Mouse (Mus musculus) kidney, embryonic 14.5 days (tissue): ENCODE data around the gene Tsfm. TPM values are rescaled to one million over a fixed set of nuclear protein-coding genes. Genes with fewer than 3 reads are reported as not detected.

Experiments used
- ATAC-seq: fragments of 200-750 bp; cut with Nextera tagmentation; 2 replicates; pipeline ENCODE4 v1.8.0; 2017; ENCODE audit warnings: moderate number of reproducible peaks, mild to moderate bottlenecking, moderate TSS enrichment, moderate library complexity; ENCODE audit not compliant: low FRiP score, low TSS enrichment
- H3K27ac ChIP-seq: fragments of 300-500 bp; sonication (generic); 2 replicates; pipeline ENCODE4 v1.5.1; 2014; ENCODE audit warnings: low read depth, mild to moderate bottlenecking, low read length, moderate library complexity, mixed read lengths
- H3K27me3 ChIP-seq: fragments of 300-500 bp; sonication (generic); 2 replicates; pipeline ENCODE4 v1.6.1; 2014; ENCODE audit warnings: mild to moderate bottlenecking, low read length; ENCODE audit not compliant: control insufficient read depth, insufficient read depth
- H3K36me3 ChIP-seq: fragments of 300-500 bp; sonication (generic); 2 replicates; pipeline ENCODE4 v1.6.1; 2014; ENCODE audit warnings: low read length, mixed read lengths; ENCODE audit not compliant: control insufficient read depth, insufficient read depth
- H3K4me1 ChIP-seq: fragments of 300-500 bp; sonication (generic); 2 replicates; pipeline ENCODE4 v1.6.1; 2014; ENCODE audit warnings: low read length, mixed read lengths; ENCODE audit not compliant: control insufficient read depth, insufficient read depth
- H3K4me2 ChIP-seq: fragments of 300-500 bp; sonication (generic); replicated peaks from 2 replicates; pipeline ENCODE4 v1.6.1; 2014; ENCODE audit warnings: low read depth, mild to moderate bottlenecking, low read length
- H3K4me3 ChIP-seq: fragments of 300-500 bp; sonication (generic); 2 replicates; pipeline ENCODE4 v1.5.1; 2014; ENCODE audit warnings: mild to moderate bottlenecking, low read length
- H3K9ac ChIP-seq: fragments of 300-500 bp; sonication (generic); 2 replicates; pipeline ENCODE4 v1.6.1; 2014; ENCODE audit warnings: low read depth, mild to moderate bottlenecking, low read length, moderate library complexity
- H3K9me3 ChIP-seq: fragments of 300-500 bp; sonication (generic); 2 replicates; pipeline ENCODE4 v1.6.1; 2016; ENCODE audit warnings: low read length; ENCODE audit not compliant: control insufficient read depth
- WGBS: fragments of 180-500 bp; shearing (Covaris S2); extraction: QIAGEN DNeasy Blood & Tissue Kit; methylation state at CpG from one replicate; pipeline ENCODE4 v1.1.7; 2014; 5-methylcytosine and 5-hydroxymethylcytosine counted together
- polyA plus RNA-seq: library from polyadenylated mRNA; unstranded; fragments of >200 nt; fragmentation: Nextera tagmentation; extraction: Ambion mirVana; gene quantifications from 2 replicates; pipeline ENCODE4 v1.2.1, GENCODE M21; 2014

Gene Tsfm
- polyA plus RNA-seq, 1 experiment from 2014 or later = 90.5 TPM

GRCm38 (mm10) chr10:126986541-126986961 is 44.1 kb downstream of the Tsfm start:
- no peak overlapping the region for H3K9ac ChIP-seq
- ATAC-seq = peak; percentile 64

DNA sequence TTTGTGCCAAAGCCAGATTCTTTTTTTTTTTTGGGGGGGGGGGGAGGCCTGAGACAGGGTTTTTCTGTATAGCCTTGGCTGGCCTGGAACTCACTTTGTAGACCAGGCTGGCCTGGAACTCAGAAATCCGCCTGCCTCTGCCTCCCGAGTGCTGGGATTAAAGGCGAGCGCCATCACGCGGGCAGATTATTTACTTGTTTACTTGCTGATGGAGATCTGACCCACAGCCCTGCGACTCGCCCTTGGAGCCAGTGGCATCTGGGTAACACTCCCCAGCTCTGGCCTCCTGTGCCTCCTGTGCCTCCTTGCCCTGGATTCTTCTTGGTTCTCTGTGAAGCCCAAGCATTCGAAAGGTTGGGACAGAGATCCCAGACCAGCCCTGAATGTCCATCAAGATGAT is 45.1 kb downstream of the Tsfm start:
- peak overlapping the region; percentile 80; the same call in 1 of the 2 replicates for H3K27ac ChIP-seq
- H3K4me2 ChIP-seq = no peak overlapping the region
- H3K4me1 ChIP-seq = peaks cover 79% of the 10 kb centered on the region
- no peak overlapping the region for H3K4me3 ChIP-seq
- no peak for ATAC-seq
- WGBS = 88% methylated on average over 9 of the region's 9 CpGs
- H3K36me3 ChIP-seq = peaks cover 8% of the 10 kb centered on the region; the same call in 1 of the 2 replicates
- H3K9me3 ChIP-seq = no peaks in the 10 kb centered on the region
- no peak overlapping the region for H3K9ac ChIP-seq
- H3K27me3 ChIP-seq = no peaks in the 10 kb centered on the region

More at GRCm38 (mm10) chr10:126986541-126986961, 44.1 kb downstream of the Tsfm start:
- H3K9me3 ChIP-seq = no peaks in the 10 kb centered on the region
- peaks cover 73% of the 10 kb centered on the region for H3K4me1 ChIP-seq
- peaks cover 15% of the 10 kb centered on the region for H3K36me3 ChIP-seq
- peak overlapping the region; percentile 80 for H3K27ac ChIP-seq
- H3K4me3 ChIP-seq = no peak overlapping the region
- H3K4me2 ChIP-seq = peak overlapping the region; percentile 26; the same call in 1 of the 2 replicates
- WGBS = 58% methylated on average over 4 of the region's 4 CpGs
- no peaks in the 10 kb centered on the region for H3K27me3 ChIP-seq

DNA sequence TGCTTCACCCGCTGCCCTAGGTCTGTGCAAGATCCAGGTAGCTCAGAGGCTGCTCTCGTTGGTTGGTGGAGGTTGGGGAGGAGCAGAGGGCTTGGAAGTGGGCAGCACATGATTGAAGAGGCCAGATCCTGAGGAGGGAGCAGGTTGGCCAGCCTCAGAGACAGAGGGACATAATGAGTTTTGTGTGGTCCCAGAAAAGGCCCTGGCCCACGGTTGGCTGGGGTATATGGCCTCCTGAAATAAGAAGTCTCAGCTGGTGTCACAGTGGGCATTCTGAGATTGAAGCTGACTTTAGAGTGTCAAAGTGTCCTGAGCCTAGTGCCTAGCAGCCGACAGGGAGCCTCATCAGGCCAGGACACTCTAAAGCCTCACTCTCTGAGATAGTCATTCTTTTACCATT is 45.5 kb downstream of the Tsfm start:
- no peaks in the 10 kb centered on the region for H3K9me3 ChIP-seq
- no peak overlapping the region for H3K9ac ChIP-seq
- H3K4me1 ChIP-seq = peaks cover 79% of the 10 kb centered on the region
- no peak overlapping the region for H3K4me2 ChIP-seq
- H3K27ac ChIP-seq = no peak overlapping the region; the same call in 1 of the 2 replicates
- H3K27me3 ChIP-seq = no peaks in the 10 kb centered on the region
- H3K4me3 ChIP-seq = no peak overlapping the region
- 79% methylated on average over 4 of the region's 4 CpGs for WGBS
- ATAC-seq = no peak
- H3K36me3 ChIP-seq = peaks cover 8% of the 10 kb centered on the region; the same call in 1 of the 2 replicates

- 41% methylated on average over 5 of the region's 5 CpGs for WGBS
Observed at GRCm38 (mm10) chr10:126984189-126985004, 46.2 kb downstream of the Tsfm start.

GRCm38 (mm10) chr10:126983193-126983725 is 47.4 kb downstream of the Tsfm start:
- 23% methylated on average over 14 of the region's 14 CpGs for WGBS
- H3K4me3 ChIP-seq = peak overlapping the region; percentile 98

More at GRCm38 (mm10) chr10:126984189-126985004, 46.2 kb downstream of the Tsfm start:
- Histone ChIP-seq H3K4me2 (no peak overlapping the region), H3K9me3 (no peaks in the 10 kb centered on the region), H3K27ac (peak overlapping the region; percentile 49; the same call in 1 of the 2 replicates), H3K4me3 (no peak overlapping the region), H3K4me1 (peaks cover 79% of the 10 kb centered on the region), H3K36me3 (peaks cover 8% of the 10 kb centered on the region; the same call in 1 of the 2 replicates), H3K9ac (peak overlapping the region; percentile 28; the same call in 1 of the 2 replicates), H3K27me3 (no peaks in the 10 kb centered on the region)
- ATAC-seq = no peak

DNA sequence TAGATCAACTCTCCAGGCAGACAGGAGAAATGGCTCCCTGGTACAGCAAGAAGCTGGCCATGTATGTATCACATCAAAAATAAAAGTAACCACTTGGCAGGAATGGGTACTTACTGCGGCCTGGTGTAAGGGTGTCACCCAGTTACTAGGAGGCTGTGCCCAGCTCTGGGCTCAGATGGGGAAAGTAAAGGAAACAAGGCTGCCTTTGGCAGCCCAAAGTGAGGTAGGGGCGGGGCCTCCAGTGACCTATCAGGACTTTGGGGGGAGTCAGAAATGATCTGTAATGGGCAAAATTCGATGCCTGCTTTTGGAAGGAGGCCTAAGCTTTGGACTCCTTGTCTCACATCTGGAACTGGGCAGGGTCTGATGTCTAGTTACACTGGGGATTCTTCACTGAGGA is 48.9 kb downstream of the Tsfm start:
- Histone ChIP-seq H3K36me3 (peaks cover 8% of the 10 kb centered on the region; the same call in 1 of the 2 replicates), H3K4me3 (peak overlapping the region; percentile 98), H3K27ac (0 out of 2 replicates have a peak overlapping the region, but pooled peaks have one; percentile 62), H3K9ac (peak overlapping the region; percentile 99; the same call in 1 of the 2 replicates), H3K27me3 (no peaks in the 10 kb centered on the region), H3K4me2 (peak overlapping the region; percentile 79), H3K4me1 (peaks cover 72% of the 10 kb centered on the region), H3K9me3 (no peaks in the 10 kb centered on the region)
- WGBS = 54% methylated on average over 3 of the region's 3 CpGs
- no peak for ATAC-seq

More at GRCm38 (mm10) chr10:126983193-126983725, 47.4 kb downstream of the Tsfm start:
- Histone ChIP-seq H3K27ac (peak overlapping the region; percentile 43), H3K27me3 (no peaks in the 10 kb centered on the region), H3K9ac (peak overlapping the region; percentile 99; the same call in 1 of the 2 replicates), H3K4me1 (peaks cover 75% of the 10 kb centered on the region), H3K9me3 (no peaks in the 10 kb centered on the region), H3K4me2 (peak overlapping the region; percentile 79), H3K36me3 (peaks cover 8% of the 10 kb centered on the region; the same call in 1 of the 2 replicates)
- no peak for ATAC-seq

DNA sequence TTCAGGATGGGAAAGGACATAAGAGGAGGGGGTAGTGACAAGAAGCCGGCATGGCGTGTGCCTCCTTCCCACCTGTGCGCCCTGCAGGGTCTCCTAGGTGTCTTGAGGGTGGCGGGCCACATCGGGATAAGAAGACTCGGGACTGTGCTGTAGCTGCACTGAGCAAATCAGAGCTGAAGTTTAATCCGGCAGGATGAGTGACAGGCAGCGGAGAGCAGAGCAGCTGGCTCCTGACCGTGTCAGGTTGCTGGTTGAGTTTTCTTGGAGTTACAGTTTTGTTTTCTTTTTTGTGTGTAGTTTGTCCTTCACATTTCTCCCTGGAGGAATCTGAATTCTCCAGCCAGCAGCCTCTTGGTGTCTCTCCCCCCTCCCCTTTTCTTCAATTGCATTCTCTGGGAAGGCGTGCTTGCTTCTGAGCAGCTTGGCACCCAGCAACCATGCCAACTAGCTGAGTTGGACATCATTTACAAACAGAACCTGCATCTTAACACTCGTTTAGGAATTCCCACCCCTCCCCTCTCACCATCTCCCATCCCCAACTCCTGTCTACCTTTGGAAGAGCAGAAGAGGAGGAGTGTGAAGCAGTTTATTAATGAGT is 49.6 kb downstream of the Tsfm start:
- H3K27me3 ChIP-seq = no peaks in the 10 kb centered on the region
- peaks cover 68% of the 10 kb centered on the region for H3K4me1 ChIP-seq
- peak overlapping the region; percentile 100; the same call in 1 of the 2 replicates for H3K27ac ChIP-seq
- 0 out of 2 replicates have a peak, but pooled peaks have one; percentile 1 for ATAC-seq
- peak overlapping the region; percentile 79 for H3K4me2 ChIP-seq
- 7% methylated on average over 11 of the region's 11 CpGs for WGBS
- peaks cover 8% of the 10 kb centered on the region; the same call in 1 of the 2 replicates for H3K36me3 ChIP-seq
- peak overlapping the region; percentile 98 for H3K4me3 ChIP-seq
- peak overlapping the region; percentile 99 for H3K9ac ChIP-seq
- H3K9me3 ChIP-seq = no peaks in the 10 kb centered on the region

- Histone ChIP-seq H3K36me3 (0 out of 2 replicates have a peak, but pooled peaks cover 8% of the 10 kb centered on the region), H3K27me3 (no peaks in the 10 kb centered on the region), H3K4me1 (peaks cover 61% of the 10 kb centered on the region), H3K9ac (peak overlapping the region; percentile 99), H3K27ac (peak overlapping the region; percentile 100), H3K4me2 (peak overlapping the region; percentile 79), H3K9me3 (no peaks in the 10 kb centered on the region), H3K4me3 (peak overlapping the region; percentile 98)
- WGBS = 0% methylated on average over 16 of the region's 16 CpGs
- ATAC-seq = peak; percentile 2; the same call in 1 of the 2 replicates
Observed at GRCm38 (mm10) chr10:126980221-126980932, 50.3 kb downstream of the Tsfm start.
